9 mouse cellular contexts compared by ENCODE assay signal in the genomic region with DNA sequence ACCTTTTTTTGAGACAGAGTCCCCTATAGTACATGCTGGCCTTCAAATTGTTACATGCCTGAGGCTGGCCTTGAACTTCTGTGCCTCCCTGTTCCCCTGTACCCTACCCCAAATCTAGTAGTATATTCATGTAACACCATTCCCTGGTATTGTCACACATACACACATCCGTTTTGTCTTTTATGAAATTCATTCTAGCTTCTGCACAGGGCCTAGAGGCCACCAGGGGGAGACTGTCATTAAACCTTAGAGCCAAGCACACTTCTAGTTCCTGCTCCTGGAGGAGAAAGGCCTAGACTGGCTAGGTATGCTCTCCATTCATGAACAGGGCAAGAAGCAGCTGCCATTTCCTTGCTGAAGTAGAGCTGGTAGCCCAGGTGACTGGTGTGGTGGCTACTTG. TPM values are rescaled to one million over a fixed set of nuclear protein-coding genes. Genes with fewer than 3 reads are reported as not detected.
DNase-seq lines count a peak whose midpoint lies in the region; ATAC-seq and TF ChIP-seq lines count a peak whose summit lies in the region.
"Had no signal": no experiment of that assay in that cellular context is flagged by ENCODE, and none has a peak within 500 bp of the region (broad histone marks: within the 10 kb centered on the region; RNA-seq: fewer than 3 reads in every experiment).

No protein-coding gene starts in this region.

- H3K4me2 ChIP-seq in embryonic facial prominence, embryonic 11.5 days (ENCODE audit: low read depth, low read length), result no peak overlapping the region
- no peak overlapping the region for H3K4me2 ChIP-seq in midbrain, postnatal 0 days (ENCODE audit: low read depth, low read length, poor library complexity, severe bottlenecking)
- no peak overlapping the region for H3K4me2 ChIP-seq in midbrain, embryonic 16.5 days (ENCODE audit: low read length)
- H3K4me2 ChIP-seq: heart, embryonic 13.5 days had no signal

- intact Hi-C loops in gastrocnemius, postnatal 36 days (cut with DNase I), result no loop called here

- 70% methylated on average over 1 of the region's 1 CpGs for WGBS in embryonic facial prominence, embryonic 11.5 days
- WGBS in embryonic facial prominence, embryonic 10.5 days, result 82% methylated on average over 1 of the region's 1 CpGs
- WGBS in midbrain, postnatal 0 days, result 59% methylated on average over 1 of the region's 1 CpGs
- 56% methylated on average over 1 of the region's 1 CpGs for WGBS in midbrain, embryonic 16.5 days

- no peak for ATAC-seq in embryonic facial prominence, embryonic 11.5 days (replicated peaks; ENCODE audit: insufficient number of reproducible peaks, low FRiP score, low TSS enrichment, low read depth)
- ATAC-seq in midbrain, postnatal 0 days (ENCODE audit: low FRiP score), result no peak
- no peak for ATAC-seq in midbrain, embryonic 16.5 days

- no peak overlapping the region for H3K27ac ChIP-seq in embryonic facial prominence, embryonic 11.5 days (replicated peaks; ENCODE audit: low read depth, low read length)
- no peak overlapping the region for H3K27ac ChIP-seq in embryonic facial prominence, embryonic 10.5 days (replicated peaks)
- no peak overlapping the region for H3K27ac ChIP-seq in midbrain, postnatal 0 days (ENCODE audit: low read depth, low read length)
- H3K27ac ChIP-seq in midbrain, embryonic 16.5 days (ENCODE audit: low read length), result no peak overlapping the region
- H3K27ac ChIP-seq: heart, embryonic 13.5 days had no signal

- H3K36me3 ChIP-seq in embryonic facial prominence, embryonic 11.5 days (replicated peaks; ENCODE audit: control insufficient read depth, insufficient read depth, low read depth, low read length), result no peaks in the 10 kb centered on the region
- H3K36me3 ChIP-seq in embryonic facial prominence, embryonic 10.5 days (replicated peaks), result peaks cover 26% of the 10 kb centered on the region
- no peaks in the 10 kb centered on the region for H3K36me3 ChIP-seq in midbrain, postnatal 0 days (ENCODE audit: insufficient read depth, low read length)
- no peaks in the 10 kb centered on the region for H3K36me3 ChIP-seq in midbrain, embryonic 16.5 days (ENCODE audit: control insufficient read depth, insufficient read depth, low read length)

- no peaks in the 10 kb centered on the region for H3K9me3 ChIP-seq in embryonic facial prominence, embryonic 11.5 days (replicated peaks; ENCODE audit: control insufficient read depth, low read length)
- H3K9me3 ChIP-seq in embryonic facial prominence, embryonic 10.5 days, result no peaks in the 10 kb centered on the region
- no peaks in the 10 kb centered on the region for H3K9me3 ChIP-seq in midbrain, postnatal 0 days (ENCODE audit: low read length)
- H3K9me3 ChIP-seq in midbrain, embryonic 16.5 days (replicated peaks; ENCODE audit: control insufficient read depth, low read length, poor library complexity, severe bottlenecking), result no peaks in the 10 kb centered on the region
- H3K9me3 ChIP-seq: heart, embryonic 13.5 days had no signal

- no peak overlapping the region for H3K4me3 ChIP-seq in embryonic facial prominence, embryonic 11.5 days (ENCODE audit: low read depth, low read length)
- no peak overlapping the region for H3K4me3 ChIP-seq in embryonic facial prominence, embryonic 10.5 days
- H3K4me3 ChIP-seq in midbrain, postnatal 0 days (ENCODE audit: low read depth, low read length), result no peak overlapping the region
- H3K4me3 ChIP-seq in midbrain, embryonic 16.5 days (ENCODE audit: low read depth, low read length), result no peak overlapping the region
- H3K4me3 ChIP-seq: heart, embryonic 13.5 days had no signal

- DNase-seq in embryonic facial prominence, embryonic 11.5 days (ENCODE audit: low spot score), result peak; percentile 43
- DNase-seq in embryonic facial prominence, embryonic 10.5 days (ENCODE audit: low spot score), result no peak
- peak; percentile 9 for DNase-seq in midbrain, postnatal 0 days (ENCODE audit: low spot score)
- DNase-seq in kidney, postnatal 14 days, result peak; percentile 21
- DNase-seq in ovary, postnatal 14 days (ENCODE audit: low spot score), result no peak
- DNase-seq in right cerebral cortex, postnatal 25 days, result no peak
- no peak for DNase-seq in gastrocnemius, postnatal 36 days

- peak; percentile 62 for TF ChIP-seq CTCF in midbrain, postnatal 0 days (IDR thresholded peaks at IDR 0.05)

- no peaks in the 10 kb centered on the region for H3K4me1 ChIP-seq in embryonic facial prominence, embryonic 11.5 days (ENCODE audit: control insufficient read depth, insufficient read depth, low read length)
- H3K4me1 ChIP-seq in embryonic facial prominence, embryonic 10.5 days, result peaks cover 19% of the 10 kb centered on the region
- 0 out of 2 replicates have a peak, but pooled peaks cover 6% of the 10 kb centered on the region for H3K4me1 ChIP-seq in midbrain, postnatal 0 days (ENCODE audit: insufficient read depth, low read length)
- H3K4me1 ChIP-seq in midbrain, embryonic 16.5 days (ENCODE audit: control insufficient read depth, insufficient read depth, low read length), result peaks cover 9% of the 10 kb centered on the region

- no peak overlapping the region for H3K9ac ChIP-seq in embryonic facial prominence, embryonic 11.5 days (replicated peaks; ENCODE audit: low read length)
- no peak overlapping the region for H3K9ac ChIP-seq in midbrain, postnatal 0 days (replicated peaks; ENCODE audit: low read length, poor library complexity, severe bottlenecking)
- no peak overlapping the region for H3K9ac ChIP-seq in midbrain, embryonic 16.5 days (ENCODE audit: low read depth, low read length)
- H3K9ac ChIP-seq: heart, embryonic 13.5 days had no signal

- no peaks in the 10 kb centered on the region; the same call in 1 of the 2 replicates for H3K27me3 ChIP-seq in embryonic facial prominence, embryonic 11.5 days (ENCODE audit: control insufficient read depth, insufficient read depth, low read length)
- H3K27me3 ChIP-seq in embryonic facial prominence, embryonic 10.5 days (replicated peaks; ENCODE audit: low read depth, poor library complexity, severe bottlenecking), result peaks cover 13% of the 10 kb centered on the region
- H3K27me3 ChIP-seq in midbrain, postnatal 0 days (ENCODE audit: insufficient read depth, low read length), result no peaks in the 10 kb centered on the region
- H3K27me3 ChIP-seq in midbrain, embryonic 16.5 days (ENCODE audit: control insufficient read depth, insufficient read depth, low read depth, low read length), result no peaks in the 10 kb centered on the region

RNA-seq across cellular contexts. Expression of gene Psmd12, which starts 27.0 kb away (rescaled TPM):
- polyA plus RNA-seq in embryonic facial prominence, embryonic 11.5 days (2014; fragmentation: Nextera tagmentation; extraction: Ambion mirVana), result 227 and 238 TPM in 2 replicates
- 221 and 225 TPM in 2 replicates for polyA plus RNA-seq in embryonic facial prominence, embryonic 10.5 days (2016; fragmentation: Nextera tagmentation; extraction: Ambion mirVana)
- total RNA-seq in midbrain, postnatal 0 days (2014; rRNA removed), result 39.6 and 49.4 TPM in 2 replicates
- 150 and 156 TPM in 2 replicates for polyA plus RNA-seq in midbrain, postnatal 0 days (2015; fragmentation: Nextera tagmentation; extraction: Ambion mirVana)
- 155 and 156 TPM in 2 replicates for polyA plus RNA-seq in midbrain, embryonic 16.5 days (2015; fragmentation: Nextera tagmentation; extraction: Ambion mirVana)
- total RNA-seq in gastrocnemius, postnatal 36 days (2021), result 100 to 1,000 TPM in 1 of 2 experiments, 10 to 100 TPM in 1; 97.9 to 101 TPM

RNA-seq across cellular contexts. Expression of gene Pitpnc1, which starts 35.8 kb away (rescaled TPM):
- polyA plus RNA-seq in embryonic facial prominence, embryonic 11.5 days (2014; fragmentation: Nextera tagmentation; extraction: Ambion mirVana), result 43.6 and 45.1 TPM in 2 replicates
- 37.1 and 42.5 TPM in 2 replicates for polyA plus RNA-seq in embryonic facial prominence, embryonic 10.5 days (2016; fragmentation: Nextera tagmentation; extraction: Ambion mirVana)
- 54.8 and 56.5 TPM in 2 replicates for total RNA-seq in midbrain, postnatal 0 days (2014; rRNA removed)
- polyA plus RNA-seq in midbrain, postnatal 0 days (2015; fragmentation: Nextera tagmentation; extraction: Ambion mirVana), result 50.5 and 54.0 TPM in 2 replicates
- polyA plus RNA-seq in midbrain, embryonic 16.5 days (2015; fragmentation: Nextera tagmentation; extraction: Ambion mirVana), result 44.8 and 48.0 TPM in 2 replicates
- total RNA-seq in gastrocnemius, postnatal 36 days (2021), result 10 to 100 TPM; 60.0 to 78.1 TPM

RNA-seq across cellular contexts. Expression of gene Helz, which starts 41.5 kb away (rescaled TPM):
- polyA plus RNA-seq in embryonic facial prominence, embryonic 11.5 days (2014; fragmentation: Nextera tagmentation; extraction: Ambion mirVana), result 15.3 and 17.9 TPM in 2 replicates
- polyA plus RNA-seq in embryonic facial prominence, embryonic 10.5 days (2016; fragmentation: Nextera tagmentation; extraction: Ambion mirVana), result 24.1 and 26.6 TPM in 2 replicates
- total RNA-seq in midbrain, postnatal 0 days (2014; rRNA removed), result 15.9 and 20.4 TPM in 2 replicates
- polyA plus RNA-seq in midbrain, postnatal 0 days (2015; fragmentation: Nextera tagmentation; extraction: Ambion mirVana), result 8.4 and 8.9 TPM in 2 replicates
- 16.6 and 18.3 TPM in 2 replicates for polyA plus RNA-seq in midbrain, embryonic 16.5 days (2015; fragmentation: Nextera tagmentation; extraction: Ambion mirVana)
- 10 to 100 TPM; 13.9 to 14.2 TPM for total RNA-seq in gastrocnemius, postnatal 36 days (2021)

Comparison
In these comparisons a context has a peak if more than half of its experiments do, and no peak if none do; other contexts are left out.
1. DNase-seq: peak in embryonic facial prominence, embryonic 11.5 days (single experiment), midbrain, postnatal 0 days (single experiment) and kidney, postnatal 14 days (single experiment); none in embryonic facial prominence, embryonic 10.5 days (single experiment), ovary, postnatal 14 days (single experiment), right cerebral cortex, postnatal 25 days (single experiment) and gastrocnemius, postnatal 36 days (0 of 2).